Mouse (Mus musculus) embryonic facial prominence, embryonic 12.5 days (tissue): ENCODE measurements around the gene Rpl7a. TPM values are rescaled to one million over a fixed set of nuclear protein-coding genes. Genes with fewer than 3 reads are reported as not detected.

ENCODE experiments used
- ATAC-seq: fragments of 200-750 bp; cut with Nextera tagmentation; 2 replicates; pipeline ENCODE4 v1.8.0; 2017; ENCODE audit not compliant: insufficient number of reproducible peaks, insufficient read depth, low FRiP score, low TSS enrichment
- H3K27ac ChIP-seq: fragments of 300-500 bp; sonication (generic); 2 replicates; pipeline ENCODE4 v1.5.1; 2016; ENCODE audit warnings: mild to moderate bottlenecking
- H3K27me3 ChIP-seq: fragments of 300-500 bp; sonication (generic); 2 replicates; pipeline ENCODE4 v1.6.1; 2016; ENCODE audit warnings: mild to moderate bottlenecking, moderate library complexity
- H3K36me3 ChIP-seq: fragments of 300-500 bp; sonication (generic); 2 replicates; pipeline ENCODE4 v1.6.1; 2016; ENCODE audit warnings: mild to moderate bottlenecking
- H3K4me1 ChIP-seq: fragments of 300-500 bp; sonication (generic); 2 replicates; pipeline ENCODE4 v1.6.1; 2016
- H3K4me2 ChIP-seq: fragments of 300-500 bp; sonication (generic); replicated peaks from 2 replicates; pipeline ENCODE4 v1.6.1; 2016; ENCODE audit warnings: mild to moderate bottlenecking, moderate library complexity
- H3K4me3 ChIP-seq: fragments of 300-500 bp; sonication (generic); 2 replicates; pipeline ENCODE4 v1.5.1; 2016; ENCODE audit warnings: mild to moderate bottlenecking
- H3K9ac ChIP-seq: fragments of 300-500 bp; sonication (generic); 2 replicates; pipeline ENCODE4 v1.6.1; 2016; ENCODE audit warnings: mild to moderate bottlenecking, moderate library complexity
- H3K9me3 ChIP-seq: fragments of 300-500 bp; sonication (generic); 2 replicates; pipeline ENCODE4 v1.6.1; 2016; ENCODE audit warnings: mild to moderate bottlenecking, moderate library complexity
- WGBS: fragments of 180-500 bp; shearing (Covaris S2); methylation state at CpG from one replicate; pipeline ENCODE4 v1.1.7; 2016; 5-methylcytosine and 5-hydroxymethylcytosine counted together
- polyA plus RNA-seq: library from polyadenylated mRNA; unstranded; fragments of >200 nt; fragmentation: Nextera tagmentation; extraction: Ambion mirVana; gene quantifications from 2 replicates; pipeline ENCODE4 v1.2.1, GENCODE M21; 2016

Gene Rpl7a
- polyA plus RNA-seq, 1 experiment from 2014 or later, result 574 TPM

DNA sequence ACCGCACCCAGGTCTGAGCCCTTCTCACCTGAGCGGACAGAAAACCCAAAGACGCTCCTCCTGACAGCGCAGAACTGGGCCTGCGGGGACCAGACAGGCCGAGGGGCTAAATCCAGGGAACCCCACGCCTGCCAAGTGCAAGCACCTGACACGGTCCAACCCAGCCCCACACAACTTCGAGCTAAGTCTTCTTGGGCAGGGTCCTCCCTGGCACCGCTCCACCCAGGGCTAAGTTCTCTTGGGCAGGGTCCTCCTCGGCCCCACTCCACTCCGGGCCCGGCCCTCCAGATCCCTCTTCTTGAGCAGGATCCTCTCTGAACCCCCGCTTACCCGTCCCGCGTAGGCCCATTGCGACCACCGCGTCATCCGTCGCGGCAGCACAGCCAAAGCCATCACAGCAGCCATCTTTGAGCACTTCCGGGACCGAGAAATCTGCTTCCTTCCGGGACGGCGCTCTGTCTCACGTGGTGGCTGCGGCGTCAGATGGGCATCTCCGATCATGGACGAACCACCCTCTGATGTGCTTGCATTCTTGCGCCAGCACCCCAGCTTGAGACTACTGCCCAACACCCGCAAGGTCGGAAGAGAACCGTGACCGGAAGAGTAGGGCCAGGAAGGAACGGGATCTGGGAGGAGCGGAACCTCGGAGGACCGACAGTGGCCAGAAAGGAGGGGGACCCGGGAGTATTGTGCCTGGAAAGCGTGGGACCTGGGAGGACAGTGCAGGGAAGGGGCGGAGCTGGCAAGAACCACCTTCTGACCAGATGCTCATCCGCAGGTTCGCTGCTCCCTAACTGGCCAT is 5.6 kb downstream of the Rpl7a start, which contains the start of the genes Surf2 and Surf1:
Surf2 (plus strand) TSS at position 441 of the 802 bp plus-strand sequence.
Surf1 (minus strand) TSS at position 604 of the 802 bp plus-strand sequence.
- Histone ChIP-seq H3K9me3 (no peaks in the 10 kb centered on the region), H3K27me3 (no peaks in the 10 kb centered on the region), H3K27ac (peak within 1 kb of the TSS; percentile 65), H3K4me3 (peak within 1 kb of the TSS; percentile 78), H3K4me1 (peaks cover 31% of the 10 kb centered on the region), H3K9ac (peak within 1 kb of the TSS; percentile 66), H3K36me3 (peaks cover 63% of the 10 kb centered on the region), H3K4me2 (peak within 1 kb of the TSS; percentile 96)
- 2% methylated on average over 47 of the region's 47 CpGs for WGBS
- peak; percentile 49 for ATAC-seq

DNA sequence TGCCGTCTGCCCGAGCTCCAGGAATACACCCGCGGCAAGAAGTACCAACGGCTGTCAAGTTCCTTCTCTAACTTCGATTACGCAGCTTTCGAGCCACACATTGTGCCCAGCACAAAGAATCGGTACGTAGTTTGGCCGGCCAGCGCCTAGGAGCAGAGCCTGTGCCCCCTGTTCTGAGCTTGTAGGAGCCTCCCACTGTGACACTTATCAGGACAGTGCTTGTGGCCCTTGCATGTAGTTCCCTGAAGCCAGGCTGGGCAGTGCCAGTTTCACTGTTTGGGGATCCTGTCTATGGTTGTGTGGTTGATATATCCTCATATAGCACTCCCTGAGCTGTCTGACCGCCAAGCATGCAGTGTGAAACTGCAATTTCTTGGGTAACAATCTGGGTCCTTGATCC is 6.2 kb downstream of the Rpl7a start:
- peak overlapping the region; percentile 65 for H3K27ac ChIP-seq
- H3K27me3 ChIP-seq, result no peaks in the 10 kb centered on the region
- H3K4me1 ChIP-seq, result peaks cover 29% of the 10 kb centered on the region
- H3K9ac ChIP-seq, result peak overlapping the region; percentile 66
- no peak for ATAC-seq
- H3K36me3 ChIP-seq, result peaks cover 66% of the 10 kb centered on the region
- H3K4me2 ChIP-seq, result peak overlapping the region; percentile 96
- peak overlapping the region; percentile 78 for H3K4me3 ChIP-seq
- WGBS, result 2% methylated on average over 13 of the region's 13 CpGs
- no peaks in the 10 kb centered on the region for H3K9me3 ChIP-seq

DNA sequence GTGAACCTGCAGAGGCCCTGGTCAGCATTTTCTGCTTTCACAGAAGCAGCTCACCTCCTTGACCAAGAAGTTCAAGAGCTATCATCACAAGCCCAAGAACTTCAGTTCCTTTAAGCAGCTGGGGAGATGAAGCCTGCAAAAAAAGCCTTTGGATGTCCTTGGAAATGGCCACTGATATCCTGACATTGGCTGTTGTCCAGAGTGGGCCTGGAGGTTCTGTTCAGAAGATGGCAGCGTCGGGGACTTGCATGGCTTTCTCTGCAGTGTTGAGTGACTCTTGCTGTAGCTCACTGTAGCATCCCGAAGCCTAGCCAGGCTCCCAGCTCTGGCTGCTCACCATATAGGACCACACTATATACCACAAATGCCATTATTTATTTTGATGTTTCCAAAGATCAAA is 9.1 kb downstream of the Rpl7a start:
- H3K9ac ChIP-seq, result no peak overlapping the region
- no peak overlapping the region for H3K4me3 ChIP-seq
- no peak for ATAC-seq
- no peaks in the 10 kb centered on the region for H3K9me3 ChIP-seq
- H3K27ac ChIP-seq, result no peak overlapping the region
- H3K27me3 ChIP-seq, result no peaks in the 10 kb centered on the region
- H3K4me1 ChIP-seq, result peaks cover 22% of the 10 kb centered on the region
- 96% methylated on average over 3 of the region's 3 CpGs for WGBS
- peaks cover 66% of the 10 kb centered on the region for H3K36me3 ChIP-seq
- H3K4me2 ChIP-seq, result no peak overlapping the region

DNA sequence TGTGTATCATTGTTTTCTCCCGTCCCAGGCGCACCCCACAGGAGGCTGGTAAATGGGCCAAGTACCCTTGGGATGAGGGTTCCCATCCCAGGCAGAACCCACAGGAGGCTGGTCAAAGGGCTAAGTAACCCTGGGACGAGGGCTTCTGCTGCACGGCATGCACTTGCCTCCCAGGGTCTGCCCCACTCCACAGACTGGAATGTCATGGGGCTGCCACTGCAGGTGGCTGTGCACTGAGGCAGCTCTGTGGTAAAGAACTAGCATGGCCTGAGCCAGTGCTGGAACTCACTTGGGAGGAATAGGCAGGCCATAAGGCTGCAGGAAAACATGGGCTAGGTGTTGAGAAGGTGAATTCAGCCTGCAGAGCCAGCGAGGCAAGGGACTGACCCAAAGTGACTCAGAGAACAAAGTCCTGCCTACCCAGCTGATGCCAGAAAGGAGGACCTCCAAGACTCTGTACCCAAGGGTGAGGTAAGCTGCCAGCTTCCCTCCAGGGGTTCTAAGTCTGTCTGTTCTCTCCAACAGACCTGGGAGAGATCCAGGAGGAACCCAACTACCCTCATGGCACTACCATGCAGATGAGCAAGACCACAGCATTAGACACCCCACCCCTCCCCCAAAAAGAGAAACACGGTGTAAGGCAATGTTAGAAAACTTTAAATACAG is 9.8 kb downstream of the Rpl7a start:
- no peak for ATAC-seq
- peaks cover 71% of the 10 kb centered on the region for H3K36me3 ChIP-seq
- WGBS, result 81% methylated on average over 6 of the region's 6 CpGs
- H3K4me3 ChIP-seq, result no peak overlapping the region
- H3K27me3 ChIP-seq, result no peaks in the 10 kb centered on the region
- no peak overlapping the region for H3K4me2 ChIP-seq
- H3K27ac ChIP-seq, result no peak overlapping the region
- no peaks in the 10 kb centered on the region for H3K9me3 ChIP-seq
- H3K9ac ChIP-seq, result no peak overlapping the region
- peaks cover 18% of the 10 kb centered on the region for H3K4me1 ChIP-seq

DNA sequence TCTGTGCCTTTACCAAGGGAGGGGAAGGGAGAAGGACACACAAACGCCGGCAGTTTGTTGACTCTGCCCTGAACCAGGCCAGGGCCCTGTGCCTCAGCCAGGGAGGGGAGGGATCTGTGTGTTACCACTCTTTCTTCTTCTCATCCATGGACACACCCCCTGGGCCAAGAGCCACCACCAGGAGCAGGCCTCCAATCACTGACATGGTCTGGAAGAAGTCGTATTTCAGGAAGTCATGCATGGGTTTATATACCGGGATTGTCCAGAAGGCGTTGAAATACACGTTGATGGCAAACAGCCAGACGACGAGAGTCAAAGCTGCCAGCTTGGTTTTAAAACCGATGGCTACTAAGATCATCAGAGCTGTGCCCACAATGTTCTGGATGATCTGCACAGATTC is 11.2 kb downstream of the Rpl7a start:
- Histone ChIP-seq H3K4me3 (no peak overlapping the region), H3K4me1 (peaks cover 14% of the 10 kb centered on the region), H3K9me3 (no peaks in the 10 kb centered on the region), H3K27me3 (no peaks in the 10 kb centered on the region), H3K36me3 (peaks cover 86% of the 10 kb centered on the region), H3K9ac (no peak overlapping the region), H3K4me2 (no peak overlapping the region), H3K27ac (no peak overlapping the region)
- WGBS, result 83% methylated on average over 9 of the region's 9 CpGs
- ATAC-seq, result no peak

DNA sequence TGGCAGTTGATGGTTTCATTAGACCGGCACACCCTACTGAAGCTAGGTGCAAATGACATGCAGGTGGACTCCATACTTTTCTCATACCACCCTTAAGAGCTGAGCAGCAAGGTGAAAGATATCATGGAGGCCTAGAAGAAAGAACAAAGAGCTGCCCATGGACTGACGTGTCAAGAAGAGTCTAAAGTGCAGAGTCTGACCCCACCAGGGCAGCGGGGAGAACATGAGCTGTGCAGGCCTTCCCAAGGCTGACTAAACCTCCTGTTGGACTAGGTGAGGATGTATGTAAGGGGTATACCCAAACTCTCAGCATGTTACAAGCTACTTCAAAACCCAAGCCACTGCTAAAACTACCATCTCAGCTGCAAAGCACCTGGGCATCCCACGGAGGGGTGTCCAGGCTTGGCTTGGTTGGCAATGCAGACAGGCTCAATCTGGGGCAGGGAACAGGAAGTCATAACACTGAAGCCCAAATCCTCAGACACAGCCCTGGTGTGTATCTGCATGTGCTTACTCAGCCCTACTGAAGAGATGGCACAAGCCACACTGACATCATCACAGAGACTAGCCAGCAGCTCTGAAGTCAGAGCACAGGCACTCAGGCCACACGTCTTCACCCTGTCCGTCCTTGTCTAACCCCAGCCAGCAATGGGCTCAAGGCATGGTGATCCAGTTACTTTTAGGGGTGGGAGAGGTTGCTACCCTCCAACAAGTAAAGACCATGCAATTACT is 17.3 kb downstream of the Rpl7a start:
- no peak overlapping the region for H3K4me2 ChIP-seq
- peaks cover 14% of the 10 kb centered on the region; the same call in 1 of the 2 replicates for H3K4me1 ChIP-seq
- no peaks in the 10 kb centered on the region for H3K9me3 ChIP-seq
- no peak overlapping the region for H3K4me3 ChIP-seq
- no peaks in the 10 kb centered on the region for H3K27me3 ChIP-seq
- 87% methylated on average over 6 of the region's 6 CpGs for WGBS
- ATAC-seq, result no peak
- no peak overlapping the region for H3K27ac ChIP-seq
- peaks cover 84% of the 10 kb centered on the region for H3K36me3 ChIP-seq
- H3K9ac ChIP-seq, result no peak overlapping the region

DNA sequence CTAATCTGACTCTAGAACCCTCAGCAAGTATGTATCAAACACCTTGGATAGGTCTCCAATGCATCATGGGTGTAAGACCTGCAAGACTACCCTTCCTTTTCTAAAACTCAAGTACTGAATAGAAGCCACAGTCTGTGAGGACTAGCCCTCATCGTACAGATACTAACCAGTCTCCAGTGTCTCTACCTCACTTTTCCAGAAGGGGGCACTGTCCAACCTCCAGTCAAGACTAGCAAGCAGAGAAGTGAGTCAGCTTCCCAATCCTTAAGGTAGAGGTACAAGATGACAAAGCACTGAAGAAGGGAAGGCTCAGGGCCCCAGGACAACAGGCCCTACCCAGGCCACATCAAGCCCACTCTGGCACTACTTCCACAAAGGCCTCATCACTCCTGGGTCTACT is 19.8 kb downstream of the Rpl7a start:
- no peak overlapping the region for H3K27ac ChIP-seq
- no peak for ATAC-seq
- peaks cover 59% of the 10 kb centered on the region for H3K36me3 ChIP-seq
- no peaks in the 10 kb centered on the region for H3K27me3 ChIP-seq
- H3K9me3 ChIP-seq, result no peaks in the 10 kb centered on the region
- 47% methylated on average over 1 of the region's 1 CpGs for WGBS
- H3K4me3 ChIP-seq, result no peak overlapping the region
- H3K4me1 ChIP-seq, result peaks cover 14% of the 10 kb centered on the region; the same call in 1 of the 2 replicates
- H3K4me2 ChIP-seq, result no peak overlapping the region
- H3K9ac ChIP-seq, result no peak overlapping the region

DNA sequence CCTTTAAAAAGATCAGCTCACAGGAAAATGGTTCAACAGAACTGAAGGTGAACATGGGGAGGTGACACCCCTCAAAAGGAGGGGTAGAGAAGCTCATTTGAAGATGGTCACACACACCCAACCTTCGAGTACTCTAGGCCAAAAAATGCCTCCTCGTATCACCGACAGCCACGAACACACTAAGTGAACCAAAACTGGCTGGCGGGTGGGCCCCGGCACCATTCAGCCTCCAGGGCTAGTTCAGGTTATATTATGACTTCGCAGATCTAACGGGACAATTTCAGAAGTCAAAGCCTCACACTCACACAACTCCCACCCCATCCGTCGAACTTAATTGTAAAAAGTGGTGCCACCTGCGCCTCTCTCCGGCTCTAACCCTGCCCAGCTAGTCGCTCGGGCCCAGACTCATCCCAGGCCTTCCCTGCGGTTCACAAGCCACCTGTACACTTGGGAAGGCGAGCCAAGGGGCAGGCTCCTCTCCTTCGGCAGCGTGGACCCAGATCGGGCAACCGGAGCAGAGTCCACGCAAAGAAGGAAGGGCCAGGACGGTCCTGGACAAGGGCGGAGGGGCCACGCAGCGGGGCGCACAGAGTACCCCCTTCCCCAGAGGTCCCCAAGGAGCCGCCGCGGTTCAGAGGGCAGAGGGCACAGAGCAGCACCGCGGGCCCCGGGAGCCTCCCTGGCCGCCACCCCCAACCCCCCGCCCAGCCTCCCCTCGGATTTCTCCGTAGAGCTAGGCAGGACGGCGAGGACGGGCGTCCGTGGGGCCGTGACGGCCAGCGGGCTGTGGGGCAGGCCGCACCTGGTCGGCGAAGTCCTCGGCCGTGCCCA is 22.1 kb downstream of the Rpl7a start:
- Histone ChIP-seq H3K4me2 (peak overlapping the region; percentile 72), H3K27me3 (no peaks in the 10 kb centered on the region), H3K4me1 (peaks cover 14% of the 10 kb centered on the region; the same call in 1 of the 2 replicates), H3K9me3 (no peaks in the 10 kb centered on the region), H3K27ac (peak overlapping the region; percentile 88), H3K9ac (peak overlapping the region; percentile 95), H3K36me3 (peaks cover 36% of the 10 kb centered on the region), H3K4me3 (peak overlapping the region; percentile 97)
- no peak; the same call in none of the 2 replicates for ATAC-seq
- 2% methylated on average over 45 of the region's 49 CpGs for WGBS

DNA sequence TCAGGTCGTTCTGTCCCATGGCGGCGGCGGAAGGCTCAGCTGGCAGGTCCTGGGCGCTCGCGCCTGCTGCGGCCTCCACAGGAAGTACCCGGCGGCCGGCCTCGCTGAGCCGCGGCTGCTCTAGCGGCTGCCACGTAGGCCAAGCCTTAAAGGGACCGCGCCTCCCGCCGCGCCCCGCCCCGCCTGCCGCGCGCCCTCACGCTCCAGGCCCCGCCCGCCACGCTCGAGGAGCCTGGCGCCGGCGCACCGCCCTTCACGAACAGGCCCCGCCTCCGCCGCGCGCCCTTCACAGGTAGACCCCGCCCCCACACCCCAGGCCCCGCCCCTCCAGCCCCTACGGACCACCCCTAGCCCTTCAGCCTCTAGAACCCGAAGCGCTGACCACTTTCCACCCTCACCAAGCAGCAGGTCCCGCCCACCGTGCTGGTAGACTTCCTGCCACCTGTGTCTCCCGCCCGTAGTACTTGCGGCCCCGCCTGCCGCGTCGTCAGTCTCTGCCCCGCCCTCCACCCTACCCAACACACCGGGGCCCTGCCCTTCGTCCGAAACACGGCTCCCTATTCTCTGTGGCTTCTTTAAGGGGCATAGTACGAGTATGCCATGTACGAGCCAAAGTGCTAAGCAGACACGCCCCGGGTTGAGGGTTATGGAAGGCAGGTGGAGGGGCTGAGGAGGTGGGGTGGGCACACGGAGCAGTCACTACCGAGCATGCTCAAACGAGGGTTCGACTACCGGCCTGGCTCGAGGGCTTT is 22.9 kb downstream of the Rpl7a start, which contains the start of the genes Surf4 and Stkld1:
Surf4 (minus strand) TSS at position 625 of the 752 bp plus-strand sequence.
Stkld1 (plus strand) TSS at position 744 of the 752 bp plus-strand sequence.
- Histone ChIP-seq H3K27me3 (no peaks in the 10 kb centered on the region), H3K4me2 (peak within 1 kb of the TSS; percentile 72), H3K9me3 (no peaks in the 10 kb centered on the region), H3K9ac (peak within 1 kb of the TSS; percentile 95), H3K36me3 (peaks cover 29% of the 10 kb centered on the region), H3K4me1 (peaks cover 14% of the 10 kb centered on the region; the same call in 1 of the 2 replicates), H3K27ac (peak within 1 kb of the TSS; percentile 88), H3K4me3 (peak within 1 kb of the TSS; percentile 97)
- WGBS, result 2% methylated on average over 61 of the region's 70 CpGs
- peak; percentile 91 for ATAC-seq

DNA sequence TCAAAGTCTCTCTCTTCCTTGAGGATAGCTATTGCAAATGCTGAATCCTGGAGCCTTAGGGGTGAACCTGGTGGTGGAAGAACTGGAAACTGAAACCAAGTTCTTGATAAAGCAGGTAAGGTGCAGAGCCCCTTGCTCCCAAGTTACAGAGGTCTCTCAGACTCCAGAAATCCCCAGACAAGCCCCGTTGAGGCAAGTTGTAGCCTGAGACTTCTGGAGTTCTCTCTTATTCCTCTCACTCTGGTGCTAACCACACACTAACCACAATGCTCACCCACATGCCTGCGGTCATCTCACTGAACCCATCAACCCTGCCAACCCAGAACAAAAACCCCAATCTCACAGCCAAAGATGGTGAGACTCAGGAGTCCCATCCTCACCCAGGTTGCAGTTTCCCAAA is 24.7 kb downstream of the Rpl7a start:
- Histone ChIP-seq H3K9me3 (no peaks in the 10 kb centered on the region), H3K4me3 (no peak overlapping the region), H3K9ac (no peak overlapping the region), H3K4me1 (peaks cover 13% of the 10 kb centered on the region; the same call in 1 of the 2 replicates), H3K27me3 (no peaks in the 10 kb centered on the region), H3K36me3 (peaks cover 13% of the 10 kb centered on the region), H3K4me2 (no peak overlapping the region), H3K27ac (no peak overlapping the region)
- no peak for ATAC-seq
- WGBS, result 92% methylated on average over 2 of the region's 2 CpGs
